Mouse (Mus musculus) brain, embryonic 14.5 days (tissue): Measurements from ENCODE around the gene Stox1.

Source experiments
- CTCF ChIP-seq: fragments of 200-500 bp; IDR thresholded peaks from 2 replicates; pipeline ENCODE4 v1.5.1; 2012; ENCODE audit warnings: inconsistent platforms, mild to moderate bottlenecking, moderate library complexity, borderline replicate concordance; ENCODE audit not compliant: insufficient read depth, insufficient read length; ENCODE audit errors: extremely low read depth
- POLR2A ChIP-seq: fragments of 200-500 bp; IDR thresholded peaks from 2 replicates; pipeline ENCODE4 v1.6.1; 2012; ENCODE audit warnings: mild to moderate bottlenecking, inconsistent platforms, borderline replicate concordance; ENCODE audit not compliant: poor library complexity, insufficient read depth, insufficient read length, severe bottlenecking; ENCODE audit errors: extremely low read depth

DNA sequence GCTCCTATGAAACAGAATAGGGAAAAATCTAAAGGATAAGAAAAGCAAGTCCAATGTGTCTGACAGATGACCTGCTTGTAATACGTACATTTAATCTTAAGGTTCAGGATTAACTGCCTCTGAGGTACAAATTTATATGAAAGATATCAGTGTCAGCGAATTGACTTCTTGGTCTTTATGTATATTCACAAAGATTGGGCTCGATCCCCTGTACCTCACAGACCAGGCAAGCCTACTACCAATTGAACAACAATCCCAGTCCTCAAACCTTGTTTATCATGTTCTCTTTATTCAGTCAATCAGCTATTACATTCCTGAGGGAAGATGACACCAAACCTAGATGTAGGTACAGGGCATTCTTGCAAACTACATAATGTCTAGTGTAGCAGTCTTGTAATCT lies 74.0 kb downstream of the Stox1 start:
- no peak for TF ChIP-seq CTCF
- TF ChIP-seq POLR2A = no peak
